Mouse (Mus musculus) heart, adult 2 months (tissue): ENCODE measurements around the gene Lpar6. TPM values are rescaled to one million over a fixed set of nuclear protein-coding genes. Genes with fewer than 3 reads are reported as not detected.
A peak's percentile ranks its signal among the peaks of the same experiment; 100 is the strongest.

Source experiments
- DNase-seq, 2 experiments: peaks; one replicate each; pipeline ENCODE4 v3.0.0; 2021
- H3K27ac ChIP-seq: fragments of 200-600 bp; 2 replicates; pipeline ENCODE4 v1.8.1; 2022
- H3K27me3 ChIP-seq: fragments of 200-500 bp; 2 replicates; pipeline ENCODE4 v1.6.1; 2012; ENCODE audit warnings: mild to moderate bottlenecking, low read length, inconsistent platforms, mixed read lengths; ENCODE audit not compliant: control insufficient read depth, insufficient read depth
- H3K36me3 ChIP-seq: fragments of 200-500 bp; 2 replicates; pipeline ENCODE4 v1.6.1; 2012; ENCODE audit warnings: low read length, inconsistent platforms; ENCODE audit not compliant: control insufficient read depth, insufficient read depth
- H3K4me1 ChIP-seq: fragments of 200-500 bp; 2 replicates; pipeline ENCODE4 v1.6.1; 2011; ENCODE audit warnings: low read length; ENCODE audit not compliant: control insufficient read depth, insufficient read depth
- H3K4me3 ChIP-seq: fragments of 200-600 bp; 2 replicates; pipeline ENCODE4 v1.8.1; 2022
- H3K79me2 ChIP-seq: fragments of 200-500 bp; replicated peaks from 2 replicates; pipeline ENCODE4 v1.6.1; 2012; ENCODE audit warnings: mild to moderate bottlenecking, inconsistent platforms, low read length, moderate library complexity, mixed read lengths; ENCODE audit not compliant: control insufficient read depth, insufficient read depth
- H3K9ac ChIP-seq: fragments of 200-500 bp; 2 replicates; pipeline ENCODE4 v1.6.1; 2012; ENCODE audit warnings: low read depth, mild to moderate bottlenecking, control low read depth, inconsistent platforms, low read length, mixed read lengths
- CTCF ChIP-seq: fragments of 200-600 bp; IDR thresholded peaks from 2 replicates; pipeline ENCODE4 v1.8.1; 2022; ENCODE audit warnings: antibody characterized with exemption, mild to moderate bottlenecking, moderate library complexity
- EP300 ChIP-seq: fragments of 200-500 bp; IDR thresholded peaks from 2 replicates; pipeline ENCODE4 v1.6.1; 2011; ENCODE audit warnings: low read depth, low read length, control low read depth; ENCODE audit not compliant: insufficient read depth
- POLR2A ChIP-seq: fragments of 200-500 bp; IDR thresholded peaks from 2 replicates; pipeline ENCODE4 v1.6.1; 2011; ENCODE audit warnings: mild to moderate bottlenecking, low read depth, low read length, control low read depth; ENCODE audit not compliant: insufficient read depth
- WGBS: fragments of 180-500 bp; shearing (Covaris S2); methylation state at CpG from one replicate; pipeline ENCODE4 v1.1.7; 2018; 5-methylcytosine and 5-hydroxymethylcytosine counted together
- intact Hi-C: fragments of 180-260 bp; cut with DNase I; formaldehyde crosslinking; loops from one replicate; pipeline ENCODE4 v1.15.1; 2025
- polyA plus RNA-seq: library from polyadenylated mRNA; depleted of rRNA; stranded (reverse); fragments of >200 nt; gene quantifications from 2 replicates; pipeline ENCODE4 v1.2.3, GENCODE M21; 2012
- total RNA-seq, 2 experiments: library from RNA; stranded (reverse); gene quantifications; 2 replicates each; pipeline ENCODE4 v1.2.3; 2021

Gene Lpar6
- total and polyA plus RNA-seq, 3 experiments = 1.5 to 2.3 (median 2.3) TPM

DNA sequence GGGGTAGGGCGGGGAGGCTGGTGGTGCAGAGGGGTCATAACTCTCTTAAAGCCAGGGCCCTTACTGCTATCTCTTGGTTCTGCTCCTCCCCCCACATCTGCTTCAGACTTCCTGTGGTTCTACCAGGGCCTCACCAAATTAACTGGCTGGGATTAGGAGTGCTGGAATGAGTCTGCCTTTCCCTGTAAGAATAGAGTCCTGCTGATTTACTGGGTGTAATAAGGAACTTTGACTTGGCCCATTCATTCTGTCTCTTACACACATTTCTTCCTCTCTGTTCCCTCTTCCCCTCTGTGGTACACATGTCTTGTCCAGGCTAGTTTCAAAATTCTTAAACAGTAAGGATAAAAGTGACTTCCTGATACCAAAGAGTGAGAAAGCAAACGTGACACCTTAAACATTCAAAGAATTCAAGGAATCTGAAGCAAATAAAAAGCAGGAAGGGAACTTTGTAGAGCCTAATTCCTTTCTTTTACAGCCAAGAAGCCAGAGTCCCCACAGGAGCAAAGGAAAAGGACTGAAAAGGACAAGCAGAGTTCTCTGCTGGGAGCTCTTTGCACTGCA lies 3.1 kb upstream of the Lpar6 start:
- intact Hi-C loops = loop anchor here (5.0 kb wide), 2 partner anchors 57 to 68 kb away; no protein-coding TSS in a partner anchor
- Histone ChIP-seq H3K9ac (no peak overlapping the region), H3K4me1 (peaks cover 15% of the 10 kb centered on the region), H3K36me3 (peaks cover 9% of the 10 kb centered on the region), H3K27me3 (no peaks in the 10 kb centered on the region), H3K27ac (peak overlapping the region; percentile 60), H3K79me2 (no peaks in the 10 kb centered on the region), H3K4me3 (no peak overlapping the region)
- whole genome bisulfite sequencing = 37% methylated on average over 2 of the region's 2 CpGs
- no peak for DNase-seq
- TF ChIP-seq POLR2A (0 out of 2 replicates have a peak, but pooled peaks have one; percentile 19), CTCF (no peak)

DNA sequence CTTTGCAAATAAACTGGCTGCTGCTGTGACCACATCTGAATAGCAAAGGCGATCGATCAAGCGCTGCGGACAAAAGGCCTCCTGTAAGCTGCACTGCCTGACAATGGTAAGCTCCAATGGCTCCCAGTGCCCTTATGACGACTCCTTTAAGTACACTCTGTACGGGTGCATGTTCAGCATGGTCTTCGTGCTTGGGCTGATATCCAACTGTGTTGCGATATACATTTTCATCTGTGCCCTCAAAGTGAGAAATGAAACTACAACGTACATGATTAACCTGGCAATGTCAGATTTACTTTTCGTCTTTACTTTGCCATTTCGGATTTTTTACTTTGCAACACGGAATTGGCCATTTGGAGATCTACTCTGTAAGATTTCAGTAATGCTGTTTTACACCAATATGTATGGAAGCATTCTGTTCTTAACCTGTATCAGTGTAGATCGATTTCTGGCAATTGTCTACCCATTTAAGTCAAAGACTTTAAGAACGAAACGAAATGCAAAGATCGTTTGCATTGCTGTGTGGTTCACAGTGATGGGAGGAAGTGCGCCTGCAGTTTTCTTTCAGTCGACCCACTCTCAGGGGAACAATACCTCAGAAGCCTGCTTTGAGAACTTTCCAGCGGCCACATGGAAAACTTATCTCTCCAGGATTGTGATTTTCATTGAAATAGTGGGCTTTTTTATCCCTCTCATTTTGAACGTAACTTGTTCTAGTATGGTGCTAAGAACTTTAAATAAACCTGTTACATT lies 979 bp downstream of the Lpar6 start:
- intact Hi-C loops = loop anchor here (2.0 to 5.0 kb wide), 5 partner anchors 14 to 96 kb away; partner anchors contain the start of gene Rb1
- no peaks in the 10 kb centered on the region for H3K79me2 ChIP-seq
- WGBS = under 1% methylated on average over 20 of the region's 20 CpGs
- H3K36me3 ChIP-seq = peaks cover 9% of the 10 kb centered on the region
- H3K27me3 ChIP-seq = no peaks in the 10 kb centered on the region
- TF ChIP-seq POLR2A (peak; percentile 37; the same call in 1 of the 2 replicates), EP300 (no peak), CTCF (no peak)
- H3K9ac ChIP-seq = peak overlapping the region; percentile 70
- peak overlapping the region; percentile 62 for H3K4me3 ChIP-seq
- DNase-seq = peak; percentile 57 to 59
- peaks cover 10% of the 10 kb centered on the region for H3K4me1 ChIP-seq
- peak overlapping the region; percentile 89 for H3K27ac ChIP-seq

DNA sequence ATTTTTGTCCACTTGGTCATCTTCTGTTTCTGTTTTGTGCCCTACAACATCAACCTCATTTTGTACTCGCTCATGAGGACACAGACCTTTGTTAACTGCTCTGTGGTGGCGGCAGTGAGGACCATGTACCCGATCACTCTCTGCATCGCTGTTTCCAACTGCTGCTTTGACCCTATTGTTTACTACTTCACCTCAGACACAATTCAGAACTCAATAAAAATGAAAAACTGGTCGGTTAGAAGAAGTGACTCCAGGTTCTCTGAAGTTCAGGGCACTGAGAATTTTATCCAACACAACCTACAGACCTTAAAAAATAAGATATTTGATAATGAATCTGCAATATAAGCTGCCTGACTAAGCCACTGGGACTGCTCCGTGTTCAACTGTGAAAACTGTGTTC lies 1.6 kb downstream of the Lpar6 start:
- peak overlapping the region; percentile 62 for H3K4me3 ChIP-seq
- intact Hi-C loops = loop anchor here (2.0 to 5.0 kb wide), 5 partner anchors 14 to 96 kb away; partner anchors contain the start of gene Rb1
- H3K79me2 ChIP-seq = no peaks in the 10 kb centered on the region
- 0% methylated on average over 6 of the region's 6 CpGs for WGBS
- peaks cover 7% of the 10 kb centered on the region for H3K36me3 ChIP-seq
- peaks cover 10% of the 10 kb centered on the region for H3K4me1 ChIP-seq
- H3K27ac ChIP-seq = peak overlapping the region; percentile 89
- TF ChIP-seq CTCF = no peak
- no peak for DNase-seq
- H3K9ac ChIP-seq = peak overlapping the region; percentile 73
- H3K27me3 ChIP-seq = no peaks in the 10 kb centered on the region

- 25% methylated on average over 3 of the region's 3 CpGs for WGBS
- intact Hi-C loops = loop anchor here (2.0 to 5.0 kb wide), 5 partner anchors 13 to 97 kb away; partner anchors contain the start of gene Rb1
- Histone ChIP-seq H3K4me3 (peak overlapping the region; percentile 62), H3K27me3 (no peaks in the 10 kb centered on the region), H3K27ac (peak overlapping the region; percentile 89), H3K36me3 (peaks cover 9% of the 10 kb centered on the region), H3K79me2 (no peaks in the 10 kb centered on the region), H3K9ac (no peak overlapping the region), H3K4me1 (peaks cover 6% of the 10 kb centered on the region; the same call in 1 of the 2 replicates)
- DNase-seq = no peak
- no peak for TF ChIP-seq POLR2A
- TF ChIP-seq EP300 = no peak
- no peak for TF ChIP-seq CTCF
These were observed 2.2 kb downstream of the Lpar6 start for GRCm38 (mm10) chr14:73239857-73240256.

- H3K27me3 ChIP-seq = no peaks in the 10 kb centered on the region
- no peak for TF ChIP-seq POLR2A
- intact Hi-C loops = no loop called here
- 82% methylated on average over 2 of the region's 2 CpGs for WGBS
- no peak overlapping the region for H3K4me3 ChIP-seq
- no peak overlapping the region for H3K27ac ChIP-seq
- no peaks in the 10 kb centered on the region for H3K79me2 ChIP-seq
- DNase-seq = no peak
- H3K4me1 ChIP-seq = no peaks in the 10 kb centered on the region; the same call in 1 of the 2 replicates
- H3K9ac ChIP-seq = no peak overlapping the region
- H3K36me3 ChIP-seq = peaks cover 10% of the 10 kb centered on the region
These were observed 6.4 kb downstream of the Lpar6 start for GRCm38 (mm10) chr14:73244061-73244597.

GRCm38 (mm10) chr14:73250056-73250455 lies 12.4 kb downstream of the Lpar6 start:
- Histone ChIP-seq H3K36me3 (peaks cover 18% of the 10 kb centered on the region), H3K4me3 (no peak overlapping the region), H3K79me2 (no peaks in the 10 kb centered on the region), H3K9ac (no peak overlapping the region), H3K27me3 (no peaks in the 10 kb centered on the region), H3K4me1 (peaks cover 3% of the 10 kb centered on the region), H3K27ac (no peak overlapping the region)
- no peak for DNase-seq
- intact Hi-C loops = no loop called here
- TF ChIP-seq CTCF (no peak), EP300 (no peak), POLR2A (no peak)
- WGBS = 98% methylated on average over 2 of the region's 2 CpGs
